Mouse (Mus musculus) heart, embryonic 15.5 days (tissue): Measurements from ENCODE around the gene BC048403. TPM values are rescaled to one million over a fixed set of nuclear protein-coding genes. Genes with fewer than 3 reads are reported as not detected.
A peak's percentile ranks its signal among the peaks of the same experiment; 100 is the strongest.

ENCODE experiments used
- ATAC-seq: fragments of 200-750 bp; cut with Nextera tagmentation; replicated peaks from 2 replicates; pipeline ENCODE4 v1.8.0; 2017; ENCODE audit warnings: low read depth, moderate TSS enrichment; ENCODE audit not compliant: insufficient number of reproducible peaks, insufficient read depth, low FRiP score
- H3K27ac ChIP-seq: fragments of 300-500 bp; sonication (generic); 2 replicates; pipeline ENCODE4 v1.5.1; 2015; ENCODE audit warnings: mild to moderate bottlenecking, inconsistent platforms
- H3K27me3 ChIP-seq: fragments of 300-500 bp; sonication (generic); 2 replicates; pipeline ENCODE4 v1.6.1; 2015; ENCODE audit warnings: inconsistent platforms
- H3K36me3 ChIP-seq: fragments of 300-500 bp; sonication (generic); 2 replicates; pipeline ENCODE4 v1.6.1; 2015; ENCODE audit warnings: mild to moderate bottlenecking, inconsistent platforms
- H3K4me1 ChIP-seq: fragments of 300-500 bp; sonication (generic); replicated peaks from 2 replicates; pipeline ENCODE4 v1.6.1; 2015; ENCODE audit warnings: inconsistent platforms
- H3K4me2 ChIP-seq: fragments of 300-500 bp; sonication (generic); 2 replicates; pipeline ENCODE4 v1.6.1; 2015; ENCODE audit warnings: inconsistent platforms, mild to moderate bottlenecking, moderate library complexity
- H3K4me3 ChIP-seq: fragments of 300-500 bp; sonication (generic); 2 replicates; pipeline ENCODE4 v1.5.1; 2015; ENCODE audit warnings: mild to moderate bottlenecking, inconsistent platforms
- H3K9ac ChIP-seq: fragments of 300-500 bp; sonication (generic); 2 replicates; pipeline ENCODE4 v1.6.1; 2015; ENCODE audit warnings: mild to moderate bottlenecking, inconsistent platforms
- H3K9me3 ChIP-seq: fragments of 300-500 bp; sonication (generic); replicated peaks from 2 replicates; pipeline ENCODE4 v1.6.1; 2016; ENCODE audit warnings: inconsistent platforms
- WGBS: fragments of 180-500 bp; shearing (Covaris S2); methylation state at CpG from one replicate; pipeline ENCODE4 v1.1.7; 2015; ENCODE audit warnings: mixed read lengths; 5-methylcytosine and 5-hydroxymethylcytosine counted together
- polyA plus RNA-seq: library from polyadenylated mRNA; unstranded; fragments of >200 nt; fragmentation: Nextera tagmentation; extraction: Ambion mirVana; gene quantifications from 2 replicates; pipeline ENCODE4 v1.2.1, GENCODE M21; 2015

BC048403 gene
- 1.4 and 2.2 TPM in 2 replicates for polyA plus RNA-seq

GRCm38 (mm10) chr10:121739548-121740505 lies at the start of gene BC048403:
Gene BC048403 (plus strand): TSS chr10:121739937.
- Histone ChIP-seq H3K27ac (peak within 1 kb of the TSS; percentile 54), H3K4me2 (peak within 1 kb of the TSS; percentile 99), H3K4me1 (peaks cover 9% of the 10 kb centered on the region), H3K36me3 (no peaks in the 10 kb centered on the region), H3K27me3 (no peaks in the 10 kb centered on the region), H3K9ac (peak within 1 kb of the TSS; percentile 71), H3K9me3 (no peaks in the 10 kb centered on the region), H3K4me3 (peak within 1 kb of the TSS; percentile 89)
- under 1% methylated on average over 68 of the region's 68 CpGs for WGBS
- peak; percentile 83 for ATAC-seq

GRCm38 (mm10) chr10:121692944-121693579 lies 46.7 kb upstream of the BC048403 start:
- ATAC-seq = no peak
- H3K36me3 ChIP-seq = no peaks in the 10 kb centered on the region
- no peak overlapping the region for H3K9ac ChIP-seq
- 0 out of 2 replicates have a peak, but pooled peaks cover 2% of the 10 kb centered on the region for H3K4me1 ChIP-seq
- H3K4me3 ChIP-seq = peak overlapping the region; percentile 34
- 35% methylated on average over 18 of the region's 18 CpGs for WGBS
- H3K4me2 ChIP-seq = peak overlapping the region; percentile 58
- no peaks in the 10 kb centered on the region; the same call in 1 of the 2 replicates for H3K27me3 ChIP-seq
- H3K9me3 ChIP-seq = no peaks in the 10 kb centered on the region
- no peak overlapping the region for H3K27ac ChIP-seq

GRCm38 (mm10) chr10:121694567-121694966 lies 45.2 kb upstream of the BC048403 start:
- ATAC-seq = no peak
- Histone ChIP-seq H3K36me3 (no peaks in the 10 kb centered on the region), H3K27ac (no peak overlapping the region), H3K27me3 (no peaks in the 10 kb centered on the region; the same call in 1 of the 2 replicates), H3K4me1 (0 out of 2 replicates have a peak, but pooled peaks cover under 1% of the 10 kb centered on the region), H3K9ac (no peak overlapping the region), H3K4me2 (no peak overlapping the region), H3K9me3 (no peaks in the 10 kb centered on the region), H3K4me3 (no peak overlapping the region)
- 75% methylated on average over 11 of the region's 11 CpGs for WGBS

- Histone ChIP-seq H3K4me1 (no peaks in the 10 kb centered on the region; the same call in 1 of the 2 replicates), H3K4me2 (no peak overlapping the region), H3K9ac (no peak overlapping the region), H3K27ac (no peak overlapping the region), H3K9me3 (no peaks in the 10 kb centered on the region), H3K27me3 (no peaks in the 10 kb centered on the region), H3K36me3 (no peaks in the 10 kb centered on the region), H3K4me3 (no peak overlapping the region)
- no peak for ATAC-seq
- WGBS = 58% methylated on average over 11 of the region's 11 CpGs
Measured at GRCm38 (mm10) chr10:121701296-121702248, 38.2 kb upstream of the BC048403 start.

GRCm38 (mm10) chr10:121703619-121704018 lies 36.1 kb upstream of the BC048403 start:
- no peaks in the 10 kb centered on the region for H3K36me3 ChIP-seq
- no peaks in the 10 kb centered on the region for H3K9me3 ChIP-seq
- no peak for ATAC-seq
- WGBS = 73% methylated on average over 6 of the region's 6 CpGs
- H3K4me3 ChIP-seq = no peak overlapping the region
- no peak overlapping the region for H3K27ac ChIP-seq
- H3K4me2 ChIP-seq = no peak overlapping the region
- H3K9ac ChIP-seq = no peak overlapping the region
- H3K4me1 ChIP-seq = no peaks in the 10 kb centered on the region; the same call in 1 of the 2 replicates
- H3K27me3 ChIP-seq = no peaks in the 10 kb centered on the region

GRCm38 (mm10) chr10:121704871-121705270 lies 34.9 kb upstream of the BC048403 start:
- Histone ChIP-seq H3K27me3 (no peaks in the 10 kb centered on the region), H3K4me2 (no peak overlapping the region), H3K4me1 (no peaks in the 10 kb centered on the region; the same call in 1 of the 2 replicates), H3K9me3 (no peaks in the 10 kb centered on the region), H3K4me3 (no peak overlapping the region), H3K27ac (no peak overlapping the region), H3K9ac (no peak overlapping the region), H3K36me3 (no peaks in the 10 kb centered on the region)
- 78% methylated on average over 6 of the region's 6 CpGs for WGBS
- no peak for ATAC-seq

- Histone ChIP-seq H3K27ac (no peak overlapping the region), H3K27me3 (no peaks in the 10 kb centered on the region), H3K4me1 (no peaks in the 10 kb centered on the region; the same call in 1 of the 2 replicates), H3K4me3 (no peak overlapping the region), H3K9ac (no peak overlapping the region), H3K4me2 (no peak overlapping the region), H3K9me3 (no peaks in the 10 kb centered on the region), H3K36me3 (no peaks in the 10 kb centered on the region)
- no peak for ATAC-seq
- 76% methylated on average over 15 of the region's 15 CpGs for WGBS
Measured at GRCm38 (mm10) chr10:121705399-121706163, 34.2 kb upstream of the BC048403 start.

- Histone ChIP-seq H3K9ac (no peak overlapping the region), H3K4me2 (no peak overlapping the region), H3K9me3 (peaks cover 4% of the 10 kb centered on the region; the same call in 1 of the 2 replicates), H3K4me3 (no peak overlapping the region), H3K27me3 (no peaks in the 10 kb centered on the region), H3K36me3 (no peaks in the 10 kb centered on the region), H3K27ac (no peak overlapping the region), H3K4me1 (no peaks in the 10 kb centered on the region)
- no peak for ATAC-seq
Measured at GRCm38 (mm10) chr10:121716862-121717261, 22.9 kb upstream of the BC048403 start.

- Histone ChIP-seq H3K9ac (no peak overlapping the region), H3K4me1 (no peaks in the 10 kb centered on the region), H3K36me3 (no peaks in the 10 kb centered on the region), H3K4me2 (no peak overlapping the region), H3K27me3 (no peaks in the 10 kb centered on the region), H3K27ac (no peak overlapping the region), H3K9me3 (peaks cover 4% of the 10 kb centered on the region; the same call in 1 of the 2 replicates), H3K4me3 (no peak overlapping the region)
- no peak; the same call in 1 of the 2 replicates for ATAC-seq
- 88% methylated on average over 18 of the region's 18 CpGs for WGBS
Measured at GRCm38 (mm10) chr10:121718896-121719585, 20.7 kb upstream of the BC048403 start.

- ATAC-seq = no peak
- WGBS = 88% methylated on average over 13 of the region's 13 CpGs
- no peak overlapping the region for H3K4me3 ChIP-seq
- no peak overlapping the region for H3K9ac ChIP-seq
- H3K4me1 ChIP-seq = no peaks in the 10 kb centered on the region
- H3K27me3 ChIP-seq = no peaks in the 10 kb centered on the region
- H3K4me2 ChIP-seq = no peak overlapping the region
- no peak overlapping the region for H3K27ac ChIP-seq
- no peaks in the 10 kb centered on the region for H3K36me3 ChIP-seq
- peaks cover 4% of the 10 kb centered on the region; the same call in 1 of the 2 replicates for H3K9me3 ChIP-seq
Measured at GRCm38 (mm10) chr10:121720701-121721100, 19.0 kb upstream of the BC048403 start.
